ENCODE assay signal across 9 mouse cellular contexts in genomic region chr16:37788367-37789014, GRCm38 (mm10). TPM values are rescaled to one million over a fixed set of nuclear protein-coding genes. Genes with fewer than 3 reads are reported as not detected.
DNase-seq lines count a peak whose midpoint lies in the region; ATAC-seq and TF ChIP-seq lines count a peak whose summit lies in the region.
"Had no signal": no experiment of that assay in that cellular context is flagged by ENCODE, and none has a peak within 500 bp of the region (broad histone marks: within the 10 kb centered on the region; RNA-seq: fewer than 3 reads in every experiment).

No protein-coding gene starts in this region.

- TF ChIP-seq CTCF in left cerebral cortex, adult 2 months (IDR thresholded peaks at IDR 0.05) = no peak
- no peak for TF ChIP-seq CTCF in stomach, postnatal 0 days (IDR thresholded peaks at IDR 0.05; ENCODE audit: low read depth)

- H3K9ac ChIP-seq in forebrain, embryonic 13.5 days = peak overlapping the region; percentile 8
- H3K9ac ChIP-seq in stomach, postnatal 0 days (ENCODE audit: low read length) = peak overlapping the region; percentile 41
- H3K9ac ChIP-seq: liver, embryonic 15.5 days had no signal

- intact Hi-C loops in left cerebral cortex, adult 2 months (cut with DNase I) = no loop called here

- DNase-seq in 3T3-L1 (ENCODE audit: low read depth, low spot score) (peak; percentile 99), adipocyte (ENCODE audit: low spot score) (peak; percentile 78)
- peak; percentile 88 for DNase-seq in heart, postnatal 4 days
- DNase-seq in left cerebral cortex, adult 2 months (ENCODE audit: extremely low spot score in 1 of 2, low spot score in 2 of 2) = peak; percentile 37 to 42
- DNase-seq in midbrain, embryonic 10.5 days (ENCODE audit: low spot score) = peak; percentile 80
- DNase-seq in stomach, postnatal 0 days (ENCODE audit: low spot score) = peak; percentile 86
- no peak for DNase-seq in thymus, postnatal 0 days (ENCODE audit: low spot score)

- H3K4me3 ChIP-seq in forebrain, embryonic 13.5 days = peak overlapping the region; percentile 6; the same call in 1 of the 2 replicates
- no peak overlapping the region for H3K4me3 ChIP-seq in left cerebral cortex, adult 2 months
- peak overlapping the region; percentile 24; the same call in 1 of the 2 replicates for H3K4me3 ChIP-seq in midbrain, embryonic 10.5 days
- H3K4me3 ChIP-seq in stomach, postnatal 0 days (ENCODE audit: low read depth, low read length) = no peak overlapping the region; the same call in 1 of the 2 replicates
- H3K4me3 ChIP-seq: liver, embryonic 15.5 days had no signal

- peak overlapping the region; percentile 38 for H3K4me2 ChIP-seq in forebrain, embryonic 13.5 days
- H3K4me2 ChIP-seq in stomach, postnatal 0 days (replicated peaks; ENCODE audit: low read depth) = peak overlapping the region; percentile 31
- H3K4me2 ChIP-seq: liver, embryonic 15.5 days had no signal

- 10% methylated on average over 12 of the region's 12 CpGs for WGBS in forebrain, embryonic 13.5 days
- WGBS in midbrain, embryonic 10.5 days = 26% methylated on average over 12 of the region's 12 CpGs
- 5% methylated on average over 12 of the region's 12 CpGs for WGBS in stomach, postnatal 0 days

- peak; percentile 96 for ATAC-seq in forebrain, embryonic 13.5 days
- ATAC-seq in stomach, postnatal 0 days (ENCODE audit: low FRiP score, low TSS enrichment) = peak; percentile 96

- peaks cover 40% of the 10 kb centered on the region for H3K4me1 ChIP-seq in forebrain, embryonic 13.5 days
- H3K4me1 ChIP-seq in midbrain, embryonic 10.5 days = peaks cover 47% of the 10 kb centered on the region
- H3K4me1 ChIP-seq in stomach, postnatal 0 days (replicated peaks; ENCODE audit: control insufficient read depth, insufficient read depth) = peaks cover 12% of the 10 kb centered on the region
- H3K4me1 ChIP-seq: liver, embryonic 15.5 days had no signal

- peak overlapping the region; percentile 80 for H3K27ac ChIP-seq in forebrain, embryonic 13.5 days
- H3K27ac ChIP-seq in left cerebral cortex, adult 2 months = no peak overlapping the region; the same call in 1 of the 2 replicates
- peak overlapping the region; percentile 88 for H3K27ac ChIP-seq in midbrain, embryonic 10.5 days (replicated peaks)
- peak overlapping the region; percentile 89 for H3K27ac ChIP-seq in stomach, postnatal 0 days (replicated peaks)
- H3K27ac ChIP-seq: liver, embryonic 15.5 days had no signal

- H3K27me3 ChIP-seq in forebrain, embryonic 13.5 days = no peaks in the 10 kb centered on the region
- peaks cover 3% of the 10 kb centered on the region; the same call in 1 of the 2 replicates for H3K27me3 ChIP-seq in midbrain, embryonic 10.5 days (ENCODE audit: low read depth, poor library complexity, severe bottlenecking)
- no peaks in the 10 kb centered on the region for H3K27me3 ChIP-seq in stomach, postnatal 0 days (ENCODE audit: control insufficient read depth, insufficient read depth, low read length)
- H3K27me3 ChIP-seq: liver, embryonic 15.5 days had no signal

- TF ChIP-seq EP300 in stomach, postnatal 0 days (optimal IDR thresholded peaks at IDR 0.05) = no peak

- H3K36me3 ChIP-seq in forebrain, embryonic 13.5 days (ENCODE audit: poor library complexity, severe bottlenecking) = 0 out of 2 replicates have a peak, but pooled peaks cover 5% of the 10 kb centered on the region
- peaks cover 54% of the 10 kb centered on the region for H3K36me3 ChIP-seq in midbrain, embryonic 10.5 days
- H3K36me3 ChIP-seq in stomach, postnatal 0 days (ENCODE audit: control insufficient read depth, insufficient read depth, low read length) = 0 out of 2 replicates have a peak, but pooled peaks cover 3% of the 10 kb centered on the region
- H3K36me3 ChIP-seq: liver, embryonic 15.5 days had no signal

- H3K9me3 ChIP-seq in forebrain, embryonic 13.5 days (replicated peaks) = no peaks in the 10 kb centered on the region
- no peaks in the 10 kb centered on the region for H3K9me3 ChIP-seq in midbrain, embryonic 10.5 days (replicated peaks)
- H3K9me3 ChIP-seq in stomach, postnatal 0 days (ENCODE audit: control insufficient read depth, low read length) = no peaks in the 10 kb centered on the region
- H3K9me3 ChIP-seq: liver, embryonic 15.5 days had no signal

RNA-seq across cellular contexts. Expression of gene Fstl1, which starts 11.8 kb away (rescaled TPM):
- polyA plus RNA-seq in forebrain, embryonic 13.5 days (2015; fragmentation: Nextera tagmentation; extraction: Ambion mirVana) = 81.8 and 82.7 TPM in 2 replicates
- total RNA-seq in heart, postnatal 4 days (2021) = 100 to 1,000 TPM; 457 to 460 TPM
- 10 to 100 TPM; 28.8 to 33.3 TPM for total RNA-seq in left cerebral cortex, adult 2 months (2021)
- polyA plus RNA-seq in midbrain, embryonic 10.5 days (2016; fragmentation: Nextera tagmentation; extraction: Ambion mirVana) = 168 and 195 TPM in 2 replicates
- polyA plus RNA-seq in stomach, postnatal 0 days (2015; fragmentation: Nextera tagmentation; extraction: Ambion mirVana) = 238 and 254 TPM in 2 replicates
- polyA plus RNA-seq in thymus, postnatal 0 days (2015; fragmentation: Nextera tagmentation; extraction: Ambion mirVana) = 59.9 and 70.6 TPM in 2 replicates

Comparison
In these comparisons a context has a peak if more than half of its experiments do, and no peak if none do; other contexts are left out.
1. H3K4me3 ChIP-seq: peak in forebrain, embryonic 13.5 days (single experiment) and midbrain, embryonic 10.5 days (single experiment); none in left cerebral cortex, adult 2 months (single experiment) and stomach, postnatal 0 days (single experiment).